Mouse (Mus musculus): ENCODE results near the gene Vav2. TPM values are rescaled to one million over a fixed set of nuclear protein-coding genes. Genes with fewer than 3 reads are reported as not detected.

Vav2 gene
- polyA plus RNA-seq, 1 experiment from 2014 or later: 13.1 TPM

GRCm38 (mm10) chr2:27445910-27446309, 19.1 kb upstream of the Vav2 start:
- no peaks in the 10 kb centered on the region for H3K9me3 ChIP-seq (ENCODE audit: control insufficient read depth, low read length)
- H3K27me3 ChIP-seq (replicated peaks; ENCODE audit: control insufficient read depth, insufficient read depth, low read length): no peaks in the 10 kb centered on the region
- 93% methylated on average over 3 of the region's 3 CpGs for WGBS
- H3K4me3 ChIP-seq (replicated peaks; ENCODE audit: low read length): no peak overlapping the region
- no peak for ATAC-seq
- no peak overlapping the region for H3K4me2 ChIP-seq (ENCODE audit: low read length)
- peaks cover 35% of the 10 kb centered on the region for H3K36me3 ChIP-seq (ENCODE audit: control insufficient read depth, insufficient read depth)
- no peak overlapping the region for H3K27ac ChIP-seq (ENCODE audit: low read length)
- no peak overlapping the region for H3K9ac ChIP-seq (replicated peaks; ENCODE audit: low read depth, low read length)
- H3K4me1 ChIP-seq (replicated peaks; ENCODE audit: control insufficient read depth, insufficient read depth, low read length): peaks cover 13% of the 10 kb centered on the region

- H3K4me1 ChIP-seq (replicated peaks; ENCODE audit: control insufficient read depth, insufficient read depth, low read length): peaks cover 13% of the 10 kb centered on the region
- no peak overlapping the region for H3K27ac ChIP-seq (ENCODE audit: low read length)
- H3K4me3 ChIP-seq (replicated peaks; ENCODE audit: low read length): peak overlapping the region; percentile 75; the same call in 1 of the 2 replicates
- peaks cover 12% of the 10 kb centered on the region for H3K36me3 ChIP-seq (ENCODE audit: control insufficient read depth, insufficient read depth)
- WGBS: 72% methylated on average over 5 of the region's 5 CpGs
- ATAC-seq: no peak
- peak overlapping the region; percentile 74 for H3K4me2 ChIP-seq (ENCODE audit: low read length)
- no peak overlapping the region for H3K9ac ChIP-seq (replicated peaks; ENCODE audit: low read depth, low read length)
- H3K9me3 ChIP-seq (ENCODE audit: control insufficient read depth, low read length): no peaks in the 10 kb centered on the region
- H3K27me3 ChIP-seq (replicated peaks; ENCODE audit: control insufficient read depth, insufficient read depth, low read length): no peaks in the 10 kb centered on the region
Measured at GRCm38 (mm10) chr2:27443450-27443708, 16.5 kb upstream of the Vav2 start.

GRCm38 (mm10) chr2:27442708-27443449, 16.0 kb upstream of the Vav2 start:
- Histone ChIP-seq H3K4me1 (replicated peaks; ENCODE audit: control insufficient read depth, insufficient read depth, low read length) (peaks cover 13% of the 10 kb centered on the region), H3K9ac (replicated peaks; ENCODE audit: low read depth, low read length) (peak overlapping the region; percentile 79), H3K9me3 (ENCODE audit: control insufficient read depth, low read length) (no peaks in the 10 kb centered on the region), H3K4me2 (ENCODE audit: low read length) (peak overlapping the region; percentile 74), H3K27me3 (replicated peaks; ENCODE audit: control insufficient read depth, insufficient read depth, low read length) (no peaks in the 10 kb centered on the region), H3K27ac (ENCODE audit: low read length) (peak overlapping the region; percentile 77), H3K36me3 (ENCODE audit: control insufficient read depth, insufficient read depth) (peaks cover 9% of the 10 kb centered on the region; the same call in 1 of the 2 replicates), H3K4me3 (replicated peaks; ENCODE audit: low read length) (peak overlapping the region; percentile 75)
- ATAC-seq: peak; percentile 43; the same call in 1 of the 2 replicates
- 34% methylated on average over 20 of the region's 20 CpGs for WGBS

GRCm38 (mm10) chr2:27441767-27442707, 15.2 kb upstream of the Vav2 start, which contains the start of gene Brd3os:
Brd3os (plus strand) TSS chr2:27442324.
- H3K4me3 ChIP-seq (replicated peaks; ENCODE audit: low read length): peak within 1 kb of the TSS; percentile 75
- peak within 1 kb of the TSS; percentile 87 for H3K27ac ChIP-seq (ENCODE audit: low read length)
- H3K9me3 ChIP-seq (ENCODE audit: control insufficient read depth, low read length): no peaks in the 10 kb centered on the region
- peak within 1 kb of the TSS; percentile 79 for H3K9ac ChIP-seq (replicated peaks; ENCODE audit: low read depth, low read length)
- peaks cover 5% of the 10 kb centered on the region; the same call in 1 of the 2 replicates for H3K36me3 ChIP-seq (ENCODE audit: control insufficient read depth, insufficient read depth)
- WGBS: under 1% methylated on average over 36 of the region's 36 CpGs
- peaks cover 13% of the 10 kb centered on the region for H3K4me1 ChIP-seq (replicated peaks; ENCODE audit: control insufficient read depth, insufficient read depth, low read length)
- no peaks in the 10 kb centered on the region for H3K27me3 ChIP-seq (replicated peaks; ENCODE audit: control insufficient read depth, insufficient read depth, low read length)
- H3K4me2 ChIP-seq (ENCODE audit: low read length): peak within 1 kb of the TSS; percentile 74
- ATAC-seq: peak; percentile 89

GRCm38 (mm10) chr2:27438281-27438680, 11.4 kb upstream of the Vav2 start:
- WGBS: 29% methylated on average over 11 of the region's 11 CpGs
- ATAC-seq: no peak
- no peak overlapping the region for H3K4me2 ChIP-seq (ENCODE audit: low read length)
- H3K4me1 ChIP-seq (replicated peaks; ENCODE audit: control insufficient read depth, insufficient read depth, low read length): peaks cover 11% of the 10 kb centered on the region
- no peak overlapping the region for H3K9ac ChIP-seq (replicated peaks; ENCODE audit: low read depth, low read length)
- H3K27me3 ChIP-seq (replicated peaks; ENCODE audit: control insufficient read depth, insufficient read depth, low read length): no peaks in the 10 kb centered on the region
- H3K4me3 ChIP-seq (replicated peaks; ENCODE audit: low read length): no peak overlapping the region
- H3K36me3 ChIP-seq (ENCODE audit: control insufficient read depth, insufficient read depth): no peaks in the 10 kb centered on the region
- no peaks in the 10 kb centered on the region for H3K9me3 ChIP-seq (ENCODE audit: control insufficient read depth, low read length)
- no peak overlapping the region for H3K27ac ChIP-seq (ENCODE audit: low read length)

GRCm38 (mm10) chr2:27437876-27438275, 11.0 kb upstream of the Vav2 start:
- no peak overlapping the region for H3K9ac ChIP-seq (replicated peaks; ENCODE audit: low read depth, low read length)
- ATAC-seq: no peak
- no peaks in the 10 kb centered on the region for H3K36me3 ChIP-seq (ENCODE audit: control insufficient read depth, insufficient read depth)
- H3K4me3 ChIP-seq (replicated peaks; ENCODE audit: low read length): no peak overlapping the region
- H3K4me2 ChIP-seq (ENCODE audit: low read length): no peak overlapping the region
- H3K27me3 ChIP-seq (replicated peaks; ENCODE audit: control insufficient read depth, insufficient read depth, low read length): no peaks in the 10 kb centered on the region
- peaks cover 7% of the 10 kb centered on the region for H3K4me1 ChIP-seq (replicated peaks; ENCODE audit: control insufficient read depth, insufficient read depth, low read length)
- no peaks in the 10 kb centered on the region for H3K9me3 ChIP-seq (ENCODE audit: control insufficient read depth, low read length)
- no peak overlapping the region for H3K27ac ChIP-seq (ENCODE audit: low read length)
- 73% methylated on average over 1 of the region's 1 CpGs for WGBS

GRCm38 (mm10) chr2:27432599-27432998, 5.8 kb upstream of the Vav2 start:
- H3K36me3 ChIP-seq (ENCODE audit: control insufficient read depth, insufficient read depth): no peaks in the 10 kb centered on the region
- no peak overlapping the region for H3K4me2 ChIP-seq (ENCODE audit: low read length)
- peak overlapping the region; percentile 40; the same call in 1 of the 2 replicates for H3K27ac ChIP-seq (ENCODE audit: low read length)
- H3K4me1 ChIP-seq (replicated peaks; ENCODE audit: control insufficient read depth, insufficient read depth, low read length): peaks cover 4% of the 10 kb centered on the region; the same call in 1 of the 2 replicates
- H3K9me3 ChIP-seq (ENCODE audit: control insufficient read depth, low read length): no peaks in the 10 kb centered on the region
- H3K27me3 ChIP-seq (replicated peaks; ENCODE audit: control insufficient read depth, insufficient read depth, low read length): no peaks in the 10 kb centered on the region
- no peak overlapping the region for H3K9ac ChIP-seq (replicated peaks; ENCODE audit: low read depth, low read length)
- H3K4me3 ChIP-seq (replicated peaks; ENCODE audit: low read length): no peak overlapping the region
- 77% methylated on average over 2 of the region's 2 CpGs for WGBS
- ATAC-seq: no peak

GRCm38 (mm10) chr2:27430621-27431020, 3.8 kb upstream of the Vav2 start:
- Histone ChIP-seq H3K27me3 (replicated peaks; ENCODE audit: control insufficient read depth, insufficient read depth, low read length) (no peaks in the 10 kb centered on the region), H3K36me3 (ENCODE audit: control insufficient read depth, insufficient read depth) (no peaks in the 10 kb centered on the region), H3K4me3 (replicated peaks; ENCODE audit: low read length) (no peak overlapping the region), H3K4me2 (ENCODE audit: low read length) (no peak overlapping the region), H3K9me3 (ENCODE audit: control insufficient read depth, low read length) (no peaks in the 10 kb centered on the region), H3K27ac (ENCODE audit: low read length) (no peak overlapping the region), H3K4me1 (replicated peaks; ENCODE audit: control insufficient read depth, insufficient read depth, low read length) (peaks cover 10% of the 10 kb centered on the region), H3K9ac (replicated peaks; ENCODE audit: low read depth, low read length) (no peak overlapping the region)
- 77% methylated on average over 7 of the region's 7 CpGs for WGBS
- ATAC-seq: no peak

GRCm38 (mm10) chr2:27428071-27428470, 1.2 kb upstream of the Vav2 start:
- ATAC-seq: peak; percentile 39
- no peak overlapping the region for H3K27ac ChIP-seq (ENCODE audit: low read length)
- no peak overlapping the region for H3K4me2 ChIP-seq (ENCODE audit: low read length)
- H3K4me1 ChIP-seq (replicated peaks; ENCODE audit: control insufficient read depth, insufficient read depth, low read length): peaks cover 34% of the 10 kb centered on the region
- no peaks in the 10 kb centered on the region for H3K27me3 ChIP-seq (replicated peaks; ENCODE audit: control insufficient read depth, insufficient read depth, low read length)
- H3K4me3 ChIP-seq (replicated peaks; ENCODE audit: low read length): no peak overlapping the region
- 2% methylated on average over 4 of the region's 4 CpGs for WGBS
- H3K36me3 ChIP-seq (ENCODE audit: control insufficient read depth, insufficient read depth): no peaks in the 10 kb centered on the region
- H3K9ac ChIP-seq (replicated peaks; ENCODE audit: low read depth, low read length): no peak overlapping the region
- H3K9me3 ChIP-seq (ENCODE audit: control insufficient read depth, low read length): no peaks in the 10 kb centered on the region

Data from forebrain, embryonic 16.5 days (tissue).